Mouse (Mus musculus) limb, embryonic 15.5 days (tissue): ENCODE results near the gene Adamtsl1. TPM values are rescaled to one million over a fixed set of nuclear protein-coding genes. Genes with fewer than 3 reads are reported as not detected.
A peak's percentile ranks its signal among the peaks of the same experiment; 100 is the strongest.

Experiments
- ATAC-seq: fragments of 200-750 bp; cut with Nextera tagmentation; 2 replicates; pipeline ENCODE4 v1.8.0; 2017; ENCODE audit warnings: low read depth, moderate TSS enrichment; ENCODE audit not compliant: insufficient number of reproducible peaks, low FRiP score, low TSS enrichment
- H3K27ac ChIP-seq: fragments of 300-500 bp; sonication (generic); 2 replicates; pipeline ENCODE4 v1.5.1; 2015; ENCODE audit warnings: moderate library complexity, mild to moderate bottlenecking, inconsistent platforms
- H3K27me3 ChIP-seq: fragments of 300-500 bp; sonication (generic); 2 replicates; pipeline ENCODE4 v1.6.1; 2015; ENCODE audit warnings: inconsistent platforms
- H3K36me3 ChIP-seq: fragments of 300-500 bp; sonication (generic); 2 replicates; pipeline ENCODE4 v1.6.1; 2015; ENCODE audit warnings: inconsistent platforms
- H3K4me1 ChIP-seq: fragments of 300-500 bp; sonication (generic); 2 replicates; pipeline ENCODE4 v1.6.1; 2015; ENCODE audit warnings: inconsistent platforms
- H3K4me2 ChIP-seq: fragments of 300-500 bp; sonication (generic); 2 replicates; pipeline ENCODE4 v1.6.1; 2015; ENCODE audit warnings: mild to moderate bottlenecking, inconsistent platforms
- H3K4me3 ChIP-seq: fragments of 300-500 bp; sonication (generic); 2 replicates; pipeline ENCODE4 v1.5.1; 2015; ENCODE audit warnings: mild to moderate bottlenecking, inconsistent platforms
- H3K9ac ChIP-seq: fragments of 300-500 bp; sonication (generic); 2 replicates; pipeline ENCODE4 v1.6.1; 2015; ENCODE audit warnings: inconsistent platforms
- H3K9me3 ChIP-seq: fragments of 300-500 bp; sonication (generic); 2 replicates; pipeline ENCODE4 v1.6.1; 2016; ENCODE audit warnings: inconsistent platforms
- WGBS: fragments of 180-500 bp; shearing (Covaris S2); methylation state at CpG from one replicate; pipeline ENCODE4 v1.1.7; 2015; 5-methylcytosine and 5-hydroxymethylcytosine counted together
- polyA plus RNA-seq: library from polyadenylated mRNA; unstranded; fragments of >200 nt; fragmentation: Nextera tagmentation; extraction: Ambion mirVana; gene quantifications from 2 replicates; pipeline ENCODE4 v1.2.1, GENCODE M21; 2015

Gene Adamtsl1
- 41.9 and 48.4 TPM in 2 replicates for polyA plus RNA-seq

DNA sequence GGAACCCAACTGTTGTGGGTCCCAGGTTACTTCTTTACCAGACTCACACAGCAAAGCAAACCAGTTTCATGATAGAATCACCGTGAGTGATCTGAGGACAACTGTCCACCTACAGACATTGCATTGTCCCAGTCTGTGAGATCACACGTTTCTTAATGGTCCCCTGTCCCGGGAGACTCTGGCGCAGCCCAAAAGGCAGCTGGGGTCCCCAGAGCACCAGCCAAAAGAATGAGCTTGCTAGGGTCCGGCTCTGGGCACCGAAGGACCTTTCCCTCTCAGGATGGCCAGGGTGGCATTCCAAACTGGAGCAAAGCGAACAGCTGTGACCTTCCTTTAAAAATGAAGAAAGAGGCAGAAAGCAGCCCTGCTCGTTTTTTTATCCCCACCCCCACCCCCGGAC, at the start of gene Adamtsl1:
Gene Adamtsl1 (plus strand): TSS at position 381 of the 400 bp plus-strand sequence.
- no peak for ATAC-seq

DNA sequence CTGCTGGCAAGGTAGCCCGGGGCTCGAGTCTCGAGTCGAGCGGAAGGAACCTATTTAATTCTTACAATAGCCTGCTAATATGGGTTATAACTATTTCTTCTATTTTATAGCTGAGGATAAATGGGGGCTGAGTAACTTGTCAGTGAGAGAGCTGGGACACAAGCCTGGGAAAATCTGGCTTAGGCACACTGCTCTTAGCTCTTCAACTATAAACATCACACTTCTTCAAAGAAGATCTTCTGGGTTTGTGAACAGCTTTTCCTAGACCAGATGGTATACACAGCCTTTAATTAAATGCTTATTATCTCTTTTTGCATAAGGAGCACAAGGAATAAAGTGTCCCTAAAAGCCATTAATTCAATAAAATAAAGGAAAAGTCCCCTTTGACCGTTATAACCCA, 30.4 kb upstream of the Adamtsl1 start:
- Histone ChIP-seq H3K4me3 (no peak overlapping the region), H3K9ac (no peak overlapping the region), H3K4me2 (no peak overlapping the region), H3K9me3 (no peaks in the 10 kb centered on the region), H3K36me3 (no peaks in the 10 kb centered on the region), H3K4me1 (no peaks in the 10 kb centered on the region), H3K27ac (no peak overlapping the region), H3K27me3 (no peaks in the 10 kb centered on the region)
- WGBS: 71% methylated on average over 6 of the region's 6 CpGs
- no peak for ATAC-seq

More for the DNA sequence above, at the start of gene Adamtsl1:
- no peak within 1 kb of the TSS for H3K27ac ChIP-seq
- peak within 1 kb of the TSS; percentile 52 for H3K4me3 ChIP-seq
- no peaks in the 10 kb centered on the region for H3K9me3 ChIP-seq
- H3K4me1 ChIP-seq: peaks cover 13% of the 10 kb centered on the region
- 3% methylated on average over 9 of the region's 9 CpGs for WGBS
- H3K4me2 ChIP-seq: peak within 1 kb of the TSS; percentile 98
- H3K27me3 ChIP-seq: peaks cover 6% of the 10 kb centered on the region; the same call in 1 of the 2 replicates
- peak within 1 kb of the TSS; percentile 31; the same call in 1 of the 2 replicates for H3K9ac ChIP-seq
- no peaks in the 10 kb centered on the region for H3K36me3 ChIP-seq

DNA sequence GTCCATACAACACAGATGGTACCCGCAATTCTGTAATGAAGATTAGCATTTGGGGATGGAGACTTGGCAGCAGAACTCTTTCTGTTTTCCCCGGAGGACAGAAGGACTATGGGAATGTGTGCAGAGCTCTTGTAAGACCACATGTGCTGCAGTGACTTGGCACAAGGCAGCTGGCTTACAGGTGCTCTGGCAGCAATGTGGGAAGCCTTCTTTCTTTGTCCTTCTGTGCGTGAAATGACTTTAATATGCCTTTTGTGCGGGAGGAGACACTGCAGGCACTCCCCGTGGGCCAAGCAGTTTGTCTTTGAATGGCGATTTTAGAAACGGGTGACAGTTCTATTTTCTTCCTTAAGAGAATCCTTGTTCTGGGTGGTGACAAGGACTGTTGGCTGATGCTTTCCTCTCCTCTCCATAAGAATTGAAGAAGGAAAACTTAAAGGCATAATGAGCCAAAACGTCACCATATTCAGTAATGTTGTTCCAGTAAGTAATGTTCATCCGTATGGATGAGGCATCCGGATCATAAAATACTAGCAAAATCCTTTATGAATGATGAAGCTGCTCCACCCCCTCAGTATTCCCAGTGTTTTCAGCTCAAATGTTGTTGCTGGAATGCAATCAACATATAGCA, 27.5 kb upstream of the Adamtsl1 start:
- no peaks in the 10 kb centered on the region for H3K9me3 ChIP-seq
- 56% methylated on average over 10 of the region's 10 CpGs for WGBS
- no peaks in the 10 kb centered on the region for H3K27me3 ChIP-seq
- no peak overlapping the region for H3K9ac ChIP-seq
- ATAC-seq: no peak
- no peaks in the 10 kb centered on the region for H3K4me1 ChIP-seq
- no peak overlapping the region for H3K27ac ChIP-seq
- H3K4me2 ChIP-seq: no peak overlapping the region
- H3K36me3 ChIP-seq: no peaks in the 10 kb centered on the region
- no peak overlapping the region for H3K4me3 ChIP-seq

DNA sequence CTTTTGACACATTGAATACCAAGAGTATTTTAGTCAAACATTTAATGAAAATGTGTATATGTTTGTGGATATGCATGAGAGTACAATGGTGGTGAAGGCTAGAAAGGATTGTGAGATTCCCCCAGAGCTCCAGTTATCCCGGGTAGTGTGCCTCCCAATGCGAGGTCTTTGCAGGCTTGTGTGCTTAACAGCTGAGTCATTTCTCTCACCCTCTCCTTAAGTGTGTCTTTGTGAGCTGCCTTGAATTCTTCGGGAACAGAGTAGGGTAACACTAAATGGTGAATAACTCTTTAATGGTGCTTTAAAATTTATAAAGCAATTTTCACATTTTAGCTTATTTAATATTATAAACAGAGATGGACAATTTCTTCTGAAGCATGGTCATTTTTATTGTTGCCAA, 8.3 kb upstream of the Adamtsl1 start:
- WGBS: 57% methylated on average over 3 of the region's 3 CpGs
- ATAC-seq: no peak

DNA sequence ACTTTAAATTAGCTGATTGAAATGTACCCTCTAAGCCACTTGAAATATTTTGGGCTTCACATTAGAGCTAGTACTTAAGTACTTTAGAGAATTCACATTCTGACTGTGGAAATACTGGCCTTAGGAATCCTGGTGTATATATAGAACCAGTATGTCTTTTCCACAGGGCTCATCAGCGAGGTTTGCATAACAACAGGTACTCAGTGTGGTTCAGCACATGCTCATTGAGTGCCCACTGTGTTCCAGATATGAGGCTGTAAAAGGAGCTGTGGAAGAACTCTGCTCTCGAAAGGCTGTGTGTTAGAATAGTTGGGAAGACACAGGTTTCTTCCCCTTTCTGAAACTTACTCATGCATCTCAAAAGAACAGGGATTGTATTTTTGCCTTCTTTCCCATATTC, 7.0 kb upstream of the Adamtsl1 start:
- H3K36me3 ChIP-seq: no peaks in the 10 kb centered on the region
- no peaks in the 10 kb centered on the region for H3K4me1 ChIP-seq
- H3K4me3 ChIP-seq: no peak overlapping the region
- no peak overlapping the region for H3K27ac ChIP-seq
- WGBS: 56% methylated on average over 2 of the region's 2 CpGs
- ATAC-seq: no peak
- H3K4me2 ChIP-seq: no peak overlapping the region
- H3K9me3 ChIP-seq: no peaks in the 10 kb centered on the region
- H3K9ac ChIP-seq: no peak overlapping the region
- H3K27me3 ChIP-seq: peaks cover 2% of the 10 kb centered on the region; the same call in 1 of the 2 replicates

More for the DNA sequence above, 8.3 kb upstream of the Adamtsl1 start:
- H3K9me3 ChIP-seq: no peaks in the 10 kb centered on the region
- H3K9ac ChIP-seq: no peak overlapping the region
- H3K4me2 ChIP-seq: no peak overlapping the region
- H3K27me3 ChIP-seq: no peaks in the 10 kb centered on the region
- no peak overlapping the region for H3K4me3 ChIP-seq
- no peak overlapping the region for H3K27ac ChIP-seq
- H3K4me1 ChIP-seq: no peaks in the 10 kb centered on the region
- no peaks in the 10 kb centered on the region for H3K36me3 ChIP-seq

DNA sequence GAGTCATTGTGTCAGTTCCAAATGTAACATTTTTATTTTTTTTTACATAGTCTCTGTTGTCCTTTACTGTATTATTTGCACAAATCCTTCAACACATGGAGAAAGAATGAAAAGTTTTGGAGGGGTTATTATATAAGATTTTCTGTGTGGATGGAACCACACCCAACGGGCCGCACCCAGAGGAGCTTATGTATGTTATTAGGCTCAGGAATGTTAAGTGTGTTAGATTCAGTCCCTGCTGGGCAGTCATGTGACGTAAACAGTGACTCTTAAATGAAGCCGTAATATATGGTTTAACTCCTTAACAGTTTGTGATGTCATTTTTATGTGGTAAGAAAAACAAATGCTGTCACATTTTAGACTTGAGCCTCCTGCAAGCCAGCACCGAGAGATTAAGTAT, 6.5 kb upstream of the Adamtsl1 start:
- WGBS: 38% methylated on average over 5 of the region's 5 CpGs
- Histone ChIP-seq H3K27ac (no peak overlapping the region), H3K9ac (no peak overlapping the region), H3K4me1 (no peaks in the 10 kb centered on the region), H3K9me3 (no peaks in the 10 kb centered on the region), H3K27me3 (peaks cover 2% of the 10 kb centered on the region; the same call in 1 of the 2 replicates), H3K4me3 (no peak overlapping the region), H3K36me3 (no peaks in the 10 kb centered on the region), H3K4me2 (no peak overlapping the region)
- no peak for ATAC-seq

DNA sequence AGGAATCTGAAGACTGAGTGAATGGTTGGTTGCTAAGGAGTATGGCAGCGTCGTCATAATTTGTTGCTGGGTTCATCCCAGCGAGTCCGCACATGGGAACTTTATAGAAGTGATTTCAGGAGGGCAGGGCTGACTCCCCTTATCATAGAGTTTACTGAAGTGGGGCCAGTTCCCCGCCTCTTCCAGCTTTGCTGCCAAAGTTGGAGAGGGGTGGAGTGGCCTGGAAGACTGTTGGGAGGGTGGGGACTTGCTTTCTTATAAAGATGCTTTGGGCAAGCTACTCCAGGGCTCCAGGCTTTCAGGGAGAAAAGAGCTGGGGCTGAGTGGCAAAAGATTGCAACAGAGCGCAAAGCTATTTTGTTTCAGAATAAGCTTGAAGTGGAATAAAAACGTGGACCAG, 684 bp upstream of the Adamtsl1 start:
- peak overlapping the region; percentile 98 for H3K4me2 ChIP-seq
- H3K36me3 ChIP-seq: no peaks in the 10 kb centered on the region
- no peak overlapping the region for H3K4me3 ChIP-seq
- ATAC-seq: 0 out of 2 replicates have a peak, but pooled peaks have one; percentile 46
- peaks cover 13% of the 10 kb centered on the region for H3K4me1 ChIP-seq
- H3K27ac ChIP-seq: no peak overlapping the region
- peaks cover 6% of the 10 kb centered on the region; the same call in 1 of the 2 replicates for H3K27me3 ChIP-seq
- no peak overlapping the region for H3K9ac ChIP-seq
- H3K9me3 ChIP-seq: no peaks in the 10 kb centered on the region
- WGBS: 31% methylated on average over 7 of the region's 7 CpGs

DNA sequence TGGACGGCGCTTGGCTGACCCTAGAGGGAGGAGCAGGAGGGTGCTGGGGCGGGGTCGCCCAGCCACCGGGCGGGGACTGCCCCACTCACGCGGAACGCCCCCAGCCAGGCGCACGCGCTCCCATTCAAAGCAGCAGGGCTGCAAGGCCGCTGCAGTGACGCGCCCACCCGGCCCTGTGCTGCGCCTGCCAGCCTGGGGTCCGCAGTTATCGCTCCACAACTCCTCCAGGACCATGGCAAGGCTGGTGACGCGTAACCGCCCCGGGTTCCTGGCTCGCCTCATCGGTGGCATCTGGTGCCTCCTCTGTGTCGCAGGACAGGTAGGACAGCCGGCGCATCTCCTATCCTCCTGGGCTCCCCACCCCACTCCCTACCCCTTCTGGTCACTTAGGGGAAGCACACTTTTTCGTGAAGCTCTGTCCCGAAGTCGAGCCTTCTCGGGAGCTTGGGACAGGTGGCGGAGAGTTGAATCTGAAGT, 271 bp downstream of the Adamtsl1 start:
- Histone ChIP-seq H3K27me3 (peaks cover 6% of the 10 kb centered on the region; the same call in 1 of the 2 replicates), H3K4me2 (peak overlapping the region; percentile 98), H3K9me3 (no peaks in the 10 kb centered on the region), H3K4me1 (peaks cover 13% of the 10 kb centered on the region), H3K9ac (peak overlapping the region; percentile 31; the same call in 1 of the 2 replicates), H3K4me3 (peak overlapping the region; percentile 52), H3K36me3 (no peaks in the 10 kb centered on the region), H3K27ac (no peak overlapping the region)
- peak; percentile 70 for ATAC-seq
- under 1% methylated on average over 33 of the region's 33 CpGs for WGBS

DNA sequence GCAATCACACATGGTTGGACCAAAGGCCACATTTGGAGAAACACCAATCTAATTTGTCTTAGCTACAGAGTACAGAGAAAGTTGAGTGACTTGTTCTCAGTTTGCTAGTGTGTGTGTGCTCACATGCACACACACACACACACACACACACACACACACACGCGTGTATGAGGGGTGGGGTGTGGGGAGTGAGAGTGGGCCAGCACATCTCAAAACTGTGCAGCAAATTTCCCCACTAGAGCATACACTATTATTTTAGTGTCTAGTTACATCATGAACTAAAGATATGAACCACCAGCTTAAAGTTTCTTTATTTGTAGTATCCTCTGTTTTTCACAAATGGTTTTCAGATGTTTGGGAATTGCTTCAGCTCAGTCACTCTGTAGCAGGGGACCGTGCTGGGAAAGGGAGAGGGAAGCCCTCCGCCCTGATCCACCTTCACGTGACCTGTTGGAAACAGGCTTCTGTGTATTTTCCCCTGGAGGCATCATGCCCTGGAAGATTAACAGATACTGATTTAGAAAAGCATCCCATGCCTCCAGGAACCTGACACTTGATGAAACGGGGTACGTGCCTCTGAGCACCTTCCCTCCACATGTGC, 13.1 kb downstream of the Adamtsl1 start:
- no peak overlapping the region for H3K9ac ChIP-seq
- no peak overlapping the region for H3K4me3 ChIP-seq
- WGBS: 49% methylated on average over 7 of the region's 7 CpGs
- H3K4me2 ChIP-seq: no peak overlapping the region
- H3K27ac ChIP-seq: no peak overlapping the region
- H3K9me3 ChIP-seq: no peaks in the 10 kb centered on the region
- no peaks in the 10 kb centered on the region for H3K4me1 ChIP-seq
- H3K36me3 ChIP-seq: no peaks in the 10 kb centered on the region
- no peak for ATAC-seq
- H3K27me3 ChIP-seq: no peaks in the 10 kb centered on the region

DNA sequence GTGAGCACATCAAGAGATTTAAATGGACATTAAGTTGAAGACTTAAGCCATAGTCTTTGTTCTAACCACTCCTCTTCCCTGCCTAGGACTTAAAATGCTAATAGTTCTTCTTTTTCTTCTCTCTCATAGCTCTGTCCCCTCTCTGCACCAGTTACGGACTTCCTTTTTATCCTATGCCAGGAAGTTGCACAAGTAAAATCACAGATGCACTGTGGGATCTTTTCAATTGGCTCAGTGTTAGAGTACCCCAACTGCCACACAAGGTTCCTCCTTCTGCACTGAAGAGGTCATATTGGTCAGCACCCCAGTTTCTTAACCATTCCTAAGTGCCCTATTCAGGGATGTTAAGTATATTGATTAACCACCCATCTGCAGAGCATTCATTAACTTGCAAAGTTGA, 15.9 kb downstream of the Adamtsl1 start:
- no peaks in the 10 kb centered on the region for H3K27me3 ChIP-seq
- WGBS: 75% methylated on average over 1 of the region's 1 CpGs
- no peak overlapping the region for H3K4me2 ChIP-seq
- no peak overlapping the region for H3K27ac ChIP-seq
- no peaks in the 10 kb centered on the region for H3K9me3 ChIP-seq
- H3K9ac ChIP-seq: no peak overlapping the region
- H3K4me1 ChIP-seq: no peaks in the 10 kb centered on the region
- no peak overlapping the region for H3K4me3 ChIP-seq
- H3K36me3 ChIP-seq: no peaks in the 10 kb centered on the region
- ATAC-seq: no peak

DNA sequence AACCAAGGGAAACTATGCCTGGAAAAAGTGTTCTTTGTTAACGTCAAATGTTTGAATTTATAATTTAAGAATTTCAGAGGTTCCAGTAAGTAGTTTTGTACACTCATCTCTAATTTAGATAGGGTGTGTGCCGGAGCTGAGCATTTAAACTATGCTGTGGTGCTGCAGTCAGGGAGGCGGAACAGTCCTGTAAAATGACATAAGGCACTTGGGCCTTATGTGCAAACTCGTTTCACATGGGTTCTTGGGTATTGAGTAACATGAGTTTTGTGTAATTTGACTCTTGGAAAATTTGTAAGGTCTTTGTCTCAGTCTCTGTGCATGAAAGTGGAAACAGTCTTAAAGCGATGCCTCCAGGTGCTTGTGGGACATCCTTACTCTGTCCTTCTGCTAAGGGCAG, 25.7 kb downstream of the Adamtsl1 start:
- 37% methylated on average over 5 of the region's 5 CpGs for WGBS
- no peak overlapping the region for H3K9ac ChIP-seq
- no peak for ATAC-seq
- H3K4me3 ChIP-seq: no peak overlapping the region
- H3K27ac ChIP-seq: no peak overlapping the region
- H3K9me3 ChIP-seq: no peaks in the 10 kb centered on the region
- H3K36me3 ChIP-seq: no peaks in the 10 kb centered on the region
- H3K4me2 ChIP-seq: no peak overlapping the region
- no peaks in the 10 kb centered on the region for H3K27me3 ChIP-seq
- H3K4me1 ChIP-seq: no peaks in the 10 kb centered on the region

DNA sequence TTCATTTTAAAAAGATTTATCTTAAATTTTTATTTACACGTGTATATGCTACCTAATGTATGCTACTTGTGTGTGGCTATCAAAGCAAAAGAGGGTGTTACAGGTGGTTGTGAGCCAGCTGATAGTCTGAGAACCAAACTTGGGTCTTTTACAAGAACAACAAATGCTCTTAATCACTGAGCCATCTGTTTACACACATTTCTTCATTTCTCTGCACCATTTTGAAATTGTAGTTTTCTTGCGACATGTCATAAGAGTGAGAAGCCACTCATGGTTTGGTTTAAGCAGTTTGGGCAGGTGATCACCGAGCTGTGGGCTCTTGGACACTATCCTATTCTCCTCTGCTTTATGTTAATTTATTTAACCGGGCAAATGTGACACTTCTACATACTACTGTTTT, 29.2 kb downstream of the Adamtsl1 start:
- WGBS: 79% methylated on average over 4 of the region's 4 CpGs

More for the DNA sequence above, 29.2 kb downstream of the Adamtsl1 start:
- H3K9me3 ChIP-seq: no peaks in the 10 kb centered on the region
- H3K4me3 ChIP-seq: no peak overlapping the region
- no peaks in the 10 kb centered on the region for H3K36me3 ChIP-seq
- no peak for ATAC-seq
- H3K27ac ChIP-seq: no peak overlapping the region
- no peaks in the 10 kb centered on the region for H3K27me3 ChIP-seq
- no peak overlapping the region for H3K9ac ChIP-seq
- no peak overlapping the region for H3K4me2 ChIP-seq
- no peaks in the 10 kb centered on the region for H3K4me1 ChIP-seq
